Mouse (Mus musculus) liver, embryonic 11.5 days (tissue): ENCODE data around the gene Lypd6b. TPM values are rescaled to one million over a fixed set of nuclear protein-coding genes. Genes with fewer than 3 reads are reported as not detected.

Experiments
- ATAC-seq: fragments of 200-750 bp; cut with Nextera tagmentation; replicated peaks from 2 replicates; pipeline ENCODE4 v1.8.0; 2017; ENCODE audit warnings: moderate number of reproducible peaks, mild to moderate bottlenecking, moderate TSS enrichment, moderate library complexity; ENCODE audit not compliant: low FRiP score
- DNase-seq: peaks from one replicate; pipeline ENCODE4 v3.0.0-alpha.2; 2017; ENCODE audit warnings: low spot score
- H3K27ac ChIP-seq: fragments of 300-500 bp; sonication (generic); 2 replicates; pipeline ENCODE4 v1.5.1; 2014; ENCODE audit warnings: mild to moderate bottlenecking, low read depth, low read length, control low read depth
- H3K27me3 ChIP-seq: fragments of 300-500 bp; sonication (generic); replicated peaks from 2 replicates; pipeline ENCODE4 v1.6.1; 2014; ENCODE audit warnings: low read length, mixed read lengths; ENCODE audit not compliant: control insufficient read depth, insufficient read depth
- H3K36me3 ChIP-seq: fragments of 300-500 bp; sonication (generic); 2 replicates; pipeline ENCODE4 v1.6.1; 2014; ENCODE audit warnings: mild to moderate bottlenecking, low read length, moderate library complexity, mixed read lengths; ENCODE audit not compliant: control insufficient read depth, insufficient read depth
- H3K4me1 ChIP-seq: fragments of 300-500 bp; sonication (generic); replicated peaks from 2 replicates; pipeline ENCODE4 v1.6.1; 2014; ENCODE audit warnings: low read length, mixed read lengths; ENCODE audit not compliant: control insufficient read depth, insufficient read depth
- H3K4me2 ChIP-seq: fragments of 300-500 bp; sonication (generic); 2 replicates; pipeline ENCODE4 v1.6.1; 2014; ENCODE audit warnings: mild to moderate bottlenecking, control low read depth, moderate library complexity
- H3K4me3 ChIP-seq: fragments of 300-500 bp; sonication (generic); 2 replicates; pipeline ENCODE4 v1.5.1; 2014; ENCODE audit warnings: low read depth, low read length, control low read depth
- H3K9ac ChIP-seq: fragments of 300-500 bp; sonication (generic); 2 replicates; pipeline ENCODE4 v1.6.1; 2014; ENCODE audit warnings: low read depth, low read length, control low read depth
- H3K9me3 ChIP-seq: fragments of 300-500 bp; sonication (generic); 2 replicates; pipeline ENCODE4 v1.6.1; 2016; ENCODE audit warnings: low read length, inconsistent platforms, mixed read lengths; ENCODE audit not compliant: control insufficient read depth
- WGBS: fragments of 180-500 bp; shearing (Covaris S2); extraction: QIAGEN DNeasy Blood & Tissue Kit; methylation state at CpG from one replicate; pipeline ENCODE4 v1.1.7; 2014; 5-methylcytosine and 5-hydroxymethylcytosine counted together
- polyA plus RNA-seq: library from polyadenylated mRNA; unstranded; fragments of >200 nt; fragmentation: Nextera tagmentation; extraction: Ambion mirVana; gene quantifications from 2 replicates; pipeline ENCODE4 v1.2.1, GENCODE M21; 2014

Gene Lypd6b
- polyA plus RNA-seq, 1 experiment from 2014 or later: 0.47 TPM

GRCm38 (mm10) chr2:49846097-49846496 lies 58.6 kb downstream of the Lypd6b start:
- 78% methylated on average over 3 of the region's 3 CpGs for WGBS
- no peak overlapping the region for H3K4me2 ChIP-seq
- H3K9me3 ChIP-seq: no peaks in the 10 kb centered on the region
- H3K4me3 ChIP-seq: no peak overlapping the region
- H3K27ac ChIP-seq: no peak overlapping the region
- H3K27me3 ChIP-seq: no peaks in the 10 kb centered on the region
- DNase-seq (no peak), ATAC-seq (no peak)
- H3K4me1 ChIP-seq: no peaks in the 10 kb centered on the region
- H3K36me3 ChIP-seq: no peaks in the 10 kb centered on the region
- no peak overlapping the region for H3K9ac ChIP-seq

GRCm38 (mm10) chr2:49846880-49847279 lies 59.4 kb downstream of the Lypd6b start:
- H3K4me3 ChIP-seq: no peak overlapping the region
- WGBS: 86% methylated on average over 3 of the region's 3 CpGs
- H3K9ac ChIP-seq: no peak overlapping the region
- ATAC-seq (no peak), DNase-seq (no peak)
- H3K9me3 ChIP-seq: no peaks in the 10 kb centered on the region
- no peak overlapping the region for H3K4me2 ChIP-seq
- H3K4me1 ChIP-seq: no peaks in the 10 kb centered on the region
- no peak overlapping the region for H3K27ac ChIP-seq
- H3K27me3 ChIP-seq: no peaks in the 10 kb centered on the region
- H3K36me3 ChIP-seq: no peaks in the 10 kb centered on the region

GRCm38 (mm10) chr2:49847831-49848230 lies 60.3 kb downstream of the Lypd6b start:
- Histone ChIP-seq H3K36me3 (no peaks in the 10 kb centered on the region), H3K4me3 (no peak overlapping the region), H3K9me3 (no peaks in the 10 kb centered on the region), H3K9ac (no peak overlapping the region), H3K27ac (no peak overlapping the region), H3K4me1 (no peaks in the 10 kb centered on the region), H3K4me2 (no peak overlapping the region), H3K27me3 (no peaks in the 10 kb centered on the region)
- DNase-seq (no peak), ATAC-seq (no peak)
- 59% methylated on average over 2 of the region's 2 CpGs for WGBS

GRCm38 (mm10) chr2:49849771-49850170 lies 62.3 kb downstream of the Lypd6b start:
- no peak overlapping the region for H3K4me2 ChIP-seq
- no peaks in the 10 kb centered on the region for H3K27me3 ChIP-seq
- H3K9me3 ChIP-seq: no peaks in the 10 kb centered on the region
- no peak for DNase-seq
- H3K4me1 ChIP-seq: no peaks in the 10 kb centered on the region
- no peak for ATAC-seq
- H3K4me3 ChIP-seq: no peak overlapping the region
- no peaks in the 10 kb centered on the region for H3K36me3 ChIP-seq
- H3K9ac ChIP-seq: no peak overlapping the region
- H3K27ac ChIP-seq: no peak overlapping the region
- 88% methylated on average over 1 of the region's 1 CpGs for WGBS

- Histone ChIP-seq H3K9ac (no peak overlapping the region), H3K4me1 (no peaks in the 10 kb centered on the region), H3K4me3 (no peak overlapping the region), H3K27me3 (no peaks in the 10 kb centered on the region), H3K9me3 (no peaks in the 10 kb centered on the region), H3K27ac (no peak overlapping the region), H3K4me2 (no peak overlapping the region), H3K36me3 (no peaks in the 10 kb centered on the region)
- ATAC-seq (no peak), DNase-seq (no peak)
Observed at GRCm38 (mm10) chr2:49851977-49852376, 64.5 kb downstream of the Lypd6b start.

GRCm38 (mm10) chr2:49856161-49856564 lies 68.7 kb downstream of the Lypd6b start:
- Histone ChIP-seq H3K4me2 (no peak overlapping the region), H3K4me3 (no peak overlapping the region), H3K27me3 (no peaks in the 10 kb centered on the region), H3K27ac (no peak overlapping the region), H3K9me3 (no peaks in the 10 kb centered on the region), H3K36me3 (no peaks in the 10 kb centered on the region), H3K9ac (no peak overlapping the region), H3K4me1 (no peaks in the 10 kb centered on the region)
- 70% methylated on average over 10 of the region's 10 CpGs for WGBS
- no peak for DNase-seq
- ATAC-seq: no peak

GRCm38 (mm10) chr2:49856584-49856983 lies 69.1 kb downstream of the Lypd6b start:
- Histone ChIP-seq H3K9ac (no peak overlapping the region), H3K4me1 (no peaks in the 10 kb centered on the region), H3K27ac (no peak overlapping the region), H3K4me2 (no peak overlapping the region), H3K27me3 (no peaks in the 10 kb centered on the region), H3K9me3 (no peaks in the 10 kb centered on the region), H3K36me3 (no peaks in the 10 kb centered on the region), H3K4me3 (no peak overlapping the region)
- ATAC-seq (no peak), DNase-seq (no peak)
- WGBS: 78% methylated on average over 5 of the region's 5 CpGs

GRCm38 (mm10) chr2:49860219-49860962 lies 72.9 kb downstream of the Lypd6b start:
- no peak overlapping the region for H3K27ac ChIP-seq
- H3K27me3 ChIP-seq: no peaks in the 10 kb centered on the region
- H3K4me1 ChIP-seq: no peaks in the 10 kb centered on the region
- no peak overlapping the region for H3K4me3 ChIP-seq
- WGBS: 42% methylated on average over 11 of the region's 11 CpGs
- no peaks in the 10 kb centered on the region for H3K9me3 ChIP-seq
- no peak overlapping the region for H3K9ac ChIP-seq
- H3K4me2 ChIP-seq: no peak overlapping the region
- no peak for DNase-seq
- no peak for ATAC-seq
- no peaks in the 10 kb centered on the region for H3K36me3 ChIP-seq

GRCm38 (mm10) chr2:49860969-49861592 lies 73.6 kb downstream of the Lypd6b start:
- no peaks in the 10 kb centered on the region for H3K36me3 ChIP-seq
- DNase-seq (no peak), ATAC-seq (no peak)
- H3K27me3 ChIP-seq: no peaks in the 10 kb centered on the region
- no peak overlapping the region for H3K27ac ChIP-seq
- H3K4me2 ChIP-seq: no peak overlapping the region
- 20% methylated on average over 10 of the region's 12 CpGs for WGBS
- H3K4me1 ChIP-seq: no peaks in the 10 kb centered on the region
- H3K9me3 ChIP-seq: no peaks in the 10 kb centered on the region
- no peak overlapping the region for H3K4me3 ChIP-seq
- H3K9ac ChIP-seq: no peak overlapping the region
